Mouse (Mus musculus) urinary bladder, postnatal 10 days (tissue): ENCODE results near the gene Slc15a3.

Experiments used
- DNase-seq: peaks from one replicate; pipeline ENCODE4 v3.0.0; 2022; ENCODE audit warnings: low spot score

Gene Slc15a3

DNA sequence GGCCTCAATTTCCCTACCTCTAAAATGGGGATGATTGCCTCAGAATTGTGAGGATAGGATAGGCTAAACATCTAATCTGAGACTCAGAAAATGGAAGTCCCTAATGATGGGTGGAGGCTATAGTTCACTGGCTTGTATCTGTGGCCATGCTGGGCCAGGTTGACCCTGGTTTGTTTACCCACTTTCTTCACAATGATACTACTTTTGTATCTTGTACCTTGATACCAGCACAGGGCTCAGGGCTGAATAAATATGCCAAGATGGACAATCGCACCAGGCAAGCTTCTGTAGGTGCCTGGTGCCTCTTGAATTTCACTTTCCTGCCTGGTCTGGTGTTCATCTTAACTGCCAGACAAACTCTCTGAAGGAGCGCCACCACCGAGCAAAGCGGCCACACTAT, 17.0 kb upstream of the Slc15a3 start:
- DNase-seq, result no peak

DNA sequence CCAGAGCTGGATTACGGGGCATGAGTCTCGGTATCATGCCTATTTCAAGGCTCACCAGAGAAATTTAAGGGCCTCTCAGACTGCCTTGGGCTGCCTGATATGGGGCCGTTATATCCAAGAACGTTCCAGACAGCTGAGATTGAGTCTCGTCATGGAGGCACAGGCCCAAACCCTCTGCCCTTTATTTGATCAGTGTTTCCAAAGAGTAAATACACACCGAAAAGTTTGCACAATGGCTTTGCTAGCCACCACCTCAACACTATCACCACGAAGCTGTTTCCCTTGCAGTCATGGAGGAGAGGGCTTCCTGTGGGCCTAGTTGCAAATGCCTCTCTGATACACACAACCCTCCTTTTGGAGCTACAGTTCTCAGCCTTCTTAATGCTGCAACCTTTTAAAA, 15.5 kb upstream of the Slc15a3 start:
- DNase-seq, result no peak

DNA sequence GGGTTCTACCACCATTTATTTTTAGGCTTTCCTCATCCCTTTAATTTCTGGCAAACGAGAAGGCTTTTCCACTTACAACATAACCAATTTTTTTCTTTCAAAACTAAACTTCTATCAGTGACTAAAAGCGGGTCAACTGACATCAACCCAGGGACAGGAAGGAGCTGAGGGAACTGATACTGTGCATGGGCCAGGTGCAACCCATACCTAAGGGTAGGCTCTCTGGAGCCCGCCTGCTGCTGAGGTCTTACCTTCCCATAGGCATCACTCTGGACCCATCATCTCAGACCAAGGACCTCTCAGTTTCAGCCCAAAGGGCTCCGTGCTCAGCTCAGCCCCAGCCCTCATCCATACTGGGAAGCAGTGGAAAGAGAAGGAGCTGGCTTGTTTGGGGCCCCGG, 11.2 kb upstream of the Slc15a3 start:
- DNase-seq, result no peak

DNA sequence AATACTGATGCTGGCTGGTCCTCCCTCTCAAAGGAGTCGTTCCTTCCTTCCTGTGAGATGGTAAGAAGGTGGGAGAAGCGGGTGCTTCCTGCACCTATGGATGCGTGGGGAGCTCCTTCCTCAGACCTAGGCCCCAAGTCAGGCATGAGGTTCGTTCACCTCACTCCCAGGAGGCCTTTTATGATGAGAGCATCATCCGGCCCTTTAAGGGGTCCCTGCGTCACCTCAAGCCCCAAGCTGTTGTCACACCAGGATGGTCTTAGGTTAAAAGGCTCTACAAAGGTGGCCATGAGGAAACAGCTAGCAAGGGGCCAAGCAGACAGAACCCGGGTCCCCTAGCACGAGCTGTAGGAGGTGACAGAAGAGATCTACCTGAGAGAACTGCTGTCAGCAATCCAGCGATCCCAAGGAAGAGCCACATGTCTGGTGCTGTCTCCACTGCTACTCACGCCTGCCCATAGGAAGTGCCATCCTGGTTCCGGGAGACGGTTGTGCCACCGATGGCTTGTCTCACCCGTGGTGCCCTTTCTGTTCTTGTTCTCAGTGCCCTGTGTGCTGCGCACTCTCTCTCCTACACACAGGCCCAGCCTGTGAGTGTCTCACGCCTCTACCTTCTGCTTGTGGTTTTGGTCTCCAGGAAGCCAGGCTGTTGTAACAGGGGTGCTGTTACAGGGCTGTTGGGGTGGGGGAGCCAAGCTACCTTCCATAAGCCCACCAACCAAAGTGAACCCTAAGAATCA, 9.9 kb upstream of the Slc15a3 start, which contains the start of gene Cd6:
Gene Cd6 (minus strand): TSS at position 623 of the 740 bp plus-strand sequence.
- DNase-seq, result no peak

DNA sequence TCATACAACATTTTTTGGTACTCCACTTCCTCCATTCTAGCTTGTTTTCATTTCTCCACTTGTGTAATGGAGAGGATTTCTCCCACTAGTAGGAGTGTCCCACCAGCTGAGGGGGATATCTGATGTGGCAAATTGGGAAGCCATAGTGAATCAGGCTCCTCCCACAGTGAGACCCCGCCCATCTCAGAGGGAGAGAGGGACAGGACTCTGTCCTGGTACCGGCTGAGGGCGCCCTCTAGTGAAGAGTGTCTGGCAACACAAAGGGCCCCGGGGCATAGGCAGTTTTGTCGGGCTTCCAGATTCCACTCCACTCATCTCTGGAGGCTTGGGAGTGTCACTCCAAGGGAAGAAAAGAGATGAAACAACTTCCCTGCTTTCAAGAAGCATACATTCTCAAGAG, 8.1 kb upstream of the Slc15a3 start:
- DNase-seq, result no peak

DNA sequence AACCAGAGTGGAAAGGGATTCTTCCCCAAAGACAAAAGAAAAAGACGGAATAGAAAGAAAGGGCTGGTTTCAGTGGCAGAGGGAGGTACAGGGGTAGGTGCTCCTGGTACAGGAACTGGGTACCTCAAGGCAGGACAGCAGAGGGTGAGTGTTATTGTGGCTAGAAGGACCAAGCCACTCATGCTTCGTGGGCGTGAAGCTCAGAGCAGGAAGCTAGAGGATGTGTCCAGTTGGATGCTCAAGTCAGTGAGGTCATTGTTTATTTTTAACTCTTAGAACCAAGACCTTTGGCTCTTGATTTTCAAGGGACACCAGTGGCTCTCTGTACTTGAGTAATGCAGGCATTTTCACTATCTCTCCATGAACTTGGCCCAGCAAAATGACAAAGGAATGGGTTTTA, 7.5 kb upstream of the Slc15a3 start:
- no peak for DNase-seq

DNA sequence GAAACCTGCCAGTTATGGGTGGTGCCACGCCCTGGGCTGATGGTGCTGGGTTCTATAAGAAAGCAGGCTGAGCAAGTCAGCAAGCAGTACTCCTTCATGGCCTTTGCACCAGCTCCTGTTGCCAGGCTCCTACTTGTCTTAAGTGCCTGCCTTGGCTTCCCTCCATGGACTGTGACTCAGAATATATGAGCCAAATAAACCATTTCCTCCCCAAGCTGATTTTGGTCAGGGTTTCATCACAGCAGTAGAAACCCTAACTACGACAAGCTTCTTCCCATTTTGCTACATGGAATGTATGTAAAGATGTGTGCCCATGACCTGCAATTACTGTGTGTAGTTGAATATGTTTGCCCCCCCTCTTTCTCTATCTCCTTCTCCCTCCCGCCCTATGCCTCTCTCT, 5.9 kb upstream of the Slc15a3 start:
- DNase-seq, result no peak

DNA sequence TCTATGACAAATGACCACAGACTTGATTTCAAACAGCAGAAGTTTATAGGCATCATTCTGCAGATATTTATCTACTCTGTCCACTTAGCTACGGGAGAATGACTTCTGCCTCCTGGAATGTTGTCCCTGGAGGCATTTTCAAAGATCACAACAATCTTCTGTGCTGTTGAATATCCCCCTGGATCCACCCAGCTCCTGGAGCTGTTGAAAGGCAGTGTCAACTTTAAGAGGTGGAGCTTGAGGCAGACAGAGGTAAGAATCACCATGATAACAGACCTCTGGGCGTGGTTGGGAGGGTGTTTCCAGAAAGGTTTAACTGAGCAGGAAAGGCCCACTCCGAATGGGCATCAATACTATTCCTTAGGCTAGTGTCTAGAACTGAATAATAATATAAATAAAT, 3.9 kb upstream of the Slc15a3 start:
- no peak for DNase-seq

DNA sequence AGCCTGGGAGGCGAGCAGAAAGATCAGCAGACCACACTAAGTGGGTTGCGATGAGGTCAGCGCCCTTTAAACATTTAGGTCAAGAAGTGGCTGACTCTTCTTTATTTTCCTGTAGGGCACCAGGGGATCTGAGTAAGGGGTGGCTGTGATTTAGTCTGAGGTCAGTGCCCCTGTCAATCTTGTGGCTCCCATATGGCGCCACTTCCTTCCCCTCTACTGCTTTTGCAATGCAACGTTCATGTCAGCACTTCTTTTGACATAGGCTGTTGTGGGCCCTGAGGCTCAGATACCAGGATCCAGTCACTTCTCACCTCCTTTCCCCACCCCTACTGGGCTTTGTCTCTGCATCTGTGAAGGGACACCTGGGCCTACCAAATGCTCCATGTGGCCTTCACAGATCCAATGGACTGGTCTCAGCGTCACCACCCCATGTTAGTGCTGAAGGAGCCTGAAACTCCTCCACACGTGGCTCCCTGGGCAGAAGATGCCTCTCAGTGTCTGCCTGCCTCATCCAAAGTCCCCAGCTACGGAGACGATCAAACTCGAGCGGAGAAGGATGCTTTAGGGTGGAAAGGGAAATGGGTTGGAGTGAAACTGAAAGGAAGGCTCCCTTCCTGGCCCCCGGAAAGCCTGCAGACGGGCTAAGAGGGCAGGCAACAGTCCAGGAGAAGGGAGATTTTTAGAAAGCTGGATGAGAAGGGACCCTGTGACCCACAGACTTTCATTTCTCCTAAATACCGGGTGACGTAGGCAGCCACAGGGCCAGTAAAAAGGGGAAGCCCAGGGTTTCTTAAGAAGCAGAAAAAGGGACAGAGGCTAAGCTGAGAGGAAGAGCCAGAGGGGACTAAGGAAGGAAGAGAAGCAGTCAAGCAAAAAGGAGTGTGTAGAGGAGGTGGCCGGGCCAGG, 2.4 kb downstream of the Slc15a3 start:
- DNase-seq, result no peak

DNA sequence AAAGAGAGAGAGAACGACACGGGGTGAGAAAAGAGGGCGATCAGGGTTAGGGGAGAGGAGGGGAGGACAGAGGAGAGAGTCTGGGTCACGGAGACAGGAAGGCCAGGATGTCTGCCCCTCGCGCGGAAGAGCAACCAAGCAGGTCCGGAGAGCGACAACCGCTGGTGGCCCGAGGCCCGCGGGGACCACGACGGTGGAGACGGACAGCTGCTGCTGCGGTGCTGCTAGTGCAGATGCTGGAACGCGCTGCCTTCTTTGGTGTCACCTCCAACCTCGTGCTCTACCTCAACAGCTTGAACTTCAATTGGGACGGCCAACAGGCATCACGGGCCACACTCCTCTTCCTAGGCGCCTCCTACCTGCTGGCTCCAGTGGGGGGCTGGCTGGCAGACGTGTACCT, 3.4 kb downstream of the Slc15a3 start:
- DNase-seq, result no peak

DNA sequence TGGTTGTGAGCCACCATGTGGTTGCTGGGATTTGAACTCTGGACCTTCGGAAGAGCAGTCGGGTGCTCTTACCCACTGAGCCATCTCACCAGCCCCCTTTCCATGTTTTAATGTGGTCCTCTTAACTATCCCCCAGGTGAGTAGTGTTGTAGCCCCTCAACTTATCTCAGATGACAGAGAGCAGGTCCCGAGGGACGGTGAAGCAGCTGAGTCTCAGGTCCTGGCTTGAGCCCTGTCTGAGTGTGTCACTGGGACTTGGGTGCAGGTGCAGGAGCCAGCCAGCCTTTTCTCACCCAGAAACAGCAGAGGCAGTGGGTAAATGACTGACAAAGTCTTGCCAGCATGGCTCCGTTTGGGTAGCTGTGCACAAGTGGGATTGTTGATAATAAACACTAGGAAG, 4.7 kb downstream of the Slc15a3 start:
- DNase-seq, result no peak

DNA sequence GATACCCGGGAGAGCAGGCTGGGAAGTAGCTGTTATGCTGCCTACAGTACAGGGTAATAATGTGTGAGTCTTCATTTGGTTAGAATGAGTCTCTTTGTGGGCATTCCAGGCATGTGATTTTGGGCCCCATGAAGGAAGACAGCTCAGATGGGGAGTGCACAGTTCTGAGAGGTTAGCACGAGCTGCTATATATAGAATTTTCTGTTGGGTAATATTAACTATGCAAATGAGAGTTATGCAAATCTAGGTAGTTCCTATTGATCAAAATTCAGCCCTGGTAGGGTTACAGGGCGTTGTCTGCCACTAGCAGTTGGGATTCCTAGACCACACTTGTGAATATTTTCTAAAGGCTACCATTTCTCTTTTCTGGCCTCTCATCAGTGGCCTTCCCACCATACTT, 5.9 kb downstream of the Slc15a3 start:
- no peak for DNase-seq

DNA sequence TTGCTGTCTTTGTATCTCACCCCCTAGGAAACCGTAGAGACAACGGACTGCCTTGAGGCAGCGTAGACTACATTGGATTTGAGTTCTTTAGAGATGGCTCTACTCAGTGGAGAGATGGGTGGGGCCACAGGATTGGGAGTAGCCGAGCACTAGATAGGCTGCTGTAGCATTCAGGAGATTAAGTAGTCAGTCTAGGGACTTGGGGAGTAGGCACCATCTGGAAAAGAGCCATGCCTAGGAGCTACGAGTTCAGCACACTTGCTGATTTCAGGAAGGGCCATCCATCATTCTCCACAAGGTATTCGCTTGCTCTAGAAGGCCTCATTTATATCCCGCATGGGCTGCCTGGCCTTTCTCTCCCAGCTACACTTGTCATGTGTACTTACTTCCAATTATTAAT, 6.6 kb downstream of the Slc15a3 start:
- DNase-seq, result no peak

DNA sequence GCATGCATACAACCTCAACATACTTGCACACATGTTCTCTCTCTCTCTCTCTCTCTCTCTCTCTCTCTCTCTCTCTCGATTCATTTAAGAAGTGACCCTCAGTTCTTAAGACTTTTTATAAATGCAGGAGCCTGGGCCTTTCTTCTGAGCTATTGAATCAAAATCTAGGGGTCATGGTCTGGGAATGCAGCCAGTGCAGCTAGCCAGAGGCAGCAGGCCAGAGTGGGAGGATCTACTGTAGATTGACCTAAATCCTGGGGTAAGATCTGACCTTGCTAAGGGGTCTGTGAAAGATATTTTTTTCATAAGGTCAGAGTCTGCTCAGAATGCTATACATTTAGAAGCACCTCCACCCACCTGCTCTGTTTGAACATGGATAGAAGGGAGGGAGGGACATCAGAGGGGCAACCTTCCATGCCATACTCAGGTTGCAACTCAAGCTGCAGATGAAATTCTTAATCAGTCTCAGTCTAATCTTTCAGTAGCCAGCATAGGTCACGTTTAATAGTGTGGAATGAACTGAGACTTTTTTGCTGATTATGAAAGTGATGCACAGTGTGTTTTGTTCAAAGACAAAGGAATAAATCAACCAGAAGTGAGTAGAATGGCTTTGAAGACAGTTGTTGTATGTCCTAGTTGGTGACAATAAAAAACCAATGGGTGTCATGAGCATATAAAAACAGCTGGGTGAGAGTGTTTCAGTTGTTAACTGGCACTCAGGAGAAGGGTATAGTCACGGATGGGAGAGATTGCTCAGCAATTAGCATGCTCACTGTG, 8.0 kb downstream of the Slc15a3 start:
- DNase-seq, result no peak

DNA sequence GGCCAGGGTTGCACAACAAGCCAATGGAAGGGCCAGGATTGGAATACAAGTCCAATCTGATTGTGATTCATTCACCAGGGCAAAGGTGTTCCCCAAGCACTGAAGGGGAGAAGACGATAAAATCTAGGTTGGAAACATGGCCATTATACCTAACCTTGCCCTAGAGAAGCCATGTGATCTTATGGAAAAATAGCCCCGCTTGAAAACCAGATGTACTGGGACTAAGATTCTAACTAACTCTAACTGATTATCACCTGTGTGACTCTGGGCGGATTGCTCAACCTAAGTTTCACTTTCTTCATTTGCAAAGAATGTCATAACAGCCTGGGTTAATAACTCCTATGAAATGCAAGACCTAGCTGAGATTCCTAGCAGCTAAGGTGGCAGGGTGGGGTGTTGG, 15.9 kb downstream of the Slc15a3 start:
- DNase-seq, result no peak

DNA sequence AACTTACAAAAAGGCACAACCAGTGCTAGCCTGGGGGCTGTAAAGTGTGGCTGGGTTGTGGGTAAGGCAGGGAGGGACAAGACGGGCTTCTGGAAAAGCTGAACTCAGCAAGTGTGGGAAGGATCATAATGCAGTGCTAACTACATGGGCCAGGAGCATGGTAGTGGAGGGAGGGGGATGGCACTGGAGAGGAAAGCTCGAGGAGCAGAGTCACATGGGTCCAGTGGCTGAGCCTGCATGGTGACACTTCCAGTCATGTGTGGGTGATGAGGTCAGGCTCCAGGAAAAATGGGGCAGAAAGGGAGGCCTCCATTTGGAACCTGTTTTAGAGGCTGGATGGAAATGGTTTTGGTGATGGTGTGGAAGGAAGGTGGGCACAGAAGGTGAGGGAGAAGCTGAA, 17.0 kb downstream of the Slc15a3 start:
- DNase-seq, result no peak

DNA sequence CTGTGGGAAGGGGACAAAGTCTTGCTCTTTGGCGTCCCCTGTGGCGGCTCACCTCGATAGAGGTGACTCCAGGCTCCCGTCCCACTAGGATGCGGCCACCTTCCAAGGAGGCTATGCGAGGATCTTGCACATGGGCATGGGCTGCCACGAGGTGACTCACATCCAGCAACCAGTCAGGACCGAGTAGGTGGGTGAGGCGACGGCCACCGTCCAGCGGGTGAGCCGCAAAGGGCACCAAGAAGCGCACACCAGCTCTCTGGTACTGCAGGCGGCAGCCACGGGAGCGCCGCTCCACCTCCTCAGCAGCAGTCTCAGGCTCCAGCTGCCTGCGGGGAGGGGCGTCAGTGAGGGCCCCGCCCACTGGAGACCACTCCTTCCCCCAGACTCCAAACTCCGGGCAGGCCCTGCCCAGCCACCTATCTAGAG, 20.6 kb downstream of the Slc15a3 start:
- DNase-seq, result no peak

DNA sequence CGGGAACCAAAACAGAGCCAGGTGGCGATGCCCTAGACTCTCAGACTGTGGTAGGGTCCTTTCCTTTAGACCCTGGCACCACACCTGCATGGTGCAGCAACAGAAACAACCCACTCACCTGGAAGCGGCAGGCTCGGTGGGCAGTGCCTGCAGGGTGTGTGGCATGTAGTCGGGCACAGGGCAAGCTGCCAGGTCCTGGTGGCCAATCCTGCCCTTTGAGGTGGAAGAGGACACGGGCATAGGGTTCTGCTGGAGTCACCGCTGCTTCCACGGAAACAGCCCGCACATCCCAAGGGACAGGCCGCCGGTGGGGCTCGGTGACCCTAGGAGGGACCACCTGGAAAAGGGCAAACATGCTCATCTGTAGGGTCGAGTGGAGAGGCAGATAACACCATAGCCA, 26.8 kb downstream of the Slc15a3 start:
- no peak for DNase-seq

DNA sequence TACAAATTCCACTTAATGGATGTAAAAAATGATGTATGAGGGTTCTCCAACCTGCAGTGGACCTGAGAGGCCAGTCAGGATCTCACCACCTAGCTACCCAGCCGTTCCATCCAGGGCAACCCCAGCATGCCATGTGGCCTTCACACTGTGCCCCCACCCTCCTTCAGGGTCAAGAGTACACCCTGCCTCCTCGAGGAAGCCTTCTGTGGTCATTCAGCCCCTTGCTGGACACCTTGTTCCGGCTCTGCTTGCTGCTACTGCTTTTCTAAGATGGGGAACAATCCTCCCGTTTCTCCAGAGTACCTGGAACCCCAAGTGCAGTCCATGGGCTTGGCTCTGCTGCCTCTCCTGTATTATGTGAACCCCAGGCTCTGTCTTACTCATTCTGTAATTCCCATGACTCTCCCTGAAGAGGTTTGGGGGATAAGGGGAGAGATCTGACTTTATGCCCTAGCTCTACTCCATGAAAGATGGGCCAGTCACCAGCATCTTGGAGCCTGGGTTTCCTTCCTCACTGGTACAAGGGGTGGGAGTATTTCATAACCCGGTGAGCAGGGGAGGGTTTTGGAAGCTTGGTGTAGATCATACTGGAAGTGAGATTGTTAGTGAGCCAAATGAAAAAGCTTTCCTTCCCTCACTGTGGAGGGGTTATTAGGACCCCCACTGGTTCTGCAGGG, 28.6 kb downstream of the Slc15a3 start:
- no peak for DNase-seq

DNA sequence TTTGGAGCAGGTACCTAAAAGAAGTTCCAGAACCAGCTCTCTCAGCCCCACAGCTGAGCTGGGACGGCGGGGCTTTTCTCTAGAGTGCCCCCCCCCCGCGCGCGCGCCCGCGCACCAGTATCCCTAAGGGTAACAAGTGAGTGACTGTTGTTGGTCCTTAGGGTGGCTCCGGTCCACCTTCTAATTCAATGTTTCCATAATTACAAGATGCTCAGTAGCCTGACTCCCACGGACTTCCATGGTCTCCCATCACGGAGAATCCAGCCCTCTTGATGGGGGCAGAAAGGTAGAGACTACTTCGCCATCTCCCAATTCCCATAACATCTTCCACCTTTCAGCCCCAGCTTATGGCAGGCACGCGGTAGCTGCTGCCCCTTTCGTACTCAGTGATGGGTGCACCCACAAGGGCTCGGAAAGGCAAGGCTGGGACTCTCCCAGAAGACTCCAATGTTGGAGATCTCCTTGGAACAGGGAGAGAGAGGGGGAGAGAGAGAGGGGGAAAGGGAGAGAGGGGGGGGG, 29.2 kb downstream of the Slc15a3 start:
- no peak for DNase-seq

DNA sequence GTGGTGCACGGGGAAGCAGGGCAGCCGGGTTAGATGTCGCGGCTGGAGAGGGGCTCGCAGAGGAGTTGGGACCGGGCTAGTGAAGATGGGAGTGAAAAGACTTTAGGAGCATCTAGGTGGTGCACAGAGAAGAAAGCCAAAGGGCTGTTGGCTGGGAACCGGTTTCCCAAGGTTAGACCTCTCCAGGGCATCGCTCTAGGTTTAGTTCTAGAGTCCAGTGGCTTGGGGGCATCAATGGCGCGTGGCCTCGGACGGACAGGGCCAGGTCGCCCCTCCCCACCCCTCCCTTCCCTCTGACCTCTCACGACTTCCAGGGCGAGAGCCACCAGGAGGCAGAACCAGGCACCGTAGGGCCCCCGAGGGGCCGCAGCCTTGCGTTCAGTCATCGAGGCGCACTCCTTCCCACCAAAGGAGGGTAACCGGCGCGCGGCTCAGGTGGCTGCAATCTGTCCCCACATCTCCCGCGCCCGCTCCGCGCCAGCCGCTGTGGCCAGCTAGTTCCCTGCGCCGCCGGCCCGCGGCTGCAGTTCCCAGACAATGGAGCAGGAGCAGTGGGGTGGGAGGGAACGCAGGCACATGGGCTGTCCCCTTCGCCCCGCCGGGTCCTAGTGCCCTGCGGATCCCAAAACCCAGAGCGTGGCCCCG, 29.8 kb downstream of the Slc15a3 start:
- no peak for DNase-seq
